Mouse (Mus musculus) brain, adult 2 months (tissue): ENCODE results near the gene Gm10382.
"Not testable (repeated sequence)": the region's sequence is repeated elsewhere in the genome, so short reads cannot be mapped to it uniquely, and the experiment has no call there.

ENCODE experiments used
- DNase-seq: peaks from one replicate; pipeline ENCODE4 v3.0.0; 2011; ENCODE audit warnings: low read depth, low spot score

Gene Gm10382

GRCm38 (mm10) chr5:125368568-125368967 lies 20.6 kb upstream of the Gm10382 start:
- DNase-seq, result peak; percentile 89

GRCm38 (mm10) chr5:125370950-125371693 lies 18.0 kb upstream of the Gm10382 start:
- no peak for DNase-seq

- DNase-seq, result no peak
These were observed 17.1 kb upstream of the Gm10382 start for GRCm38 (mm10) chr5:125372027-125372426.

- peak; percentile 70 for DNase-seq
These were observed 13.3 kb upstream of the Gm10382 start for GRCm38 (mm10) chr5:125375871-125376270.

GRCm38 (mm10) chr5:125377214-125377613 lies 11.9 kb upstream of the Gm10382 start:
- DNase-seq, result no peak

- no peak for DNase-seq
These were observed 10.2 kb upstream of the Gm10382 start for GRCm38 (mm10) chr5:125378919-125379318.

- no peak for DNase-seq
These were observed 7.0 kb upstream of the Gm10382 start for GRCm38 (mm10) chr5:125381954-125382672.

- DNase-seq, result peak; percentile 87
These were observed 6.2 kb upstream of the Gm10382 start for GRCm38 (mm10) chr5:125382673-125383558.

GRCm38 (mm10) chr5:125383637-125384420 lies 5.3 kb upstream of the Gm10382 start:
- no peak for DNase-seq

- DNase-seq, result no peak
These were observed 4.5 kb upstream of the Gm10382 start for GRCm38 (mm10) chr5:125384512-125385214.

GRCm38 (mm10) chr5:125385215-125385940 lies 3.7 kb upstream of the Gm10382 start:
- no peak for DNase-seq

- not testable (repeated sequence) for DNase-seq
These were observed 1.8 kb upstream of the Gm10382 start for GRCm38 (mm10) chr5:125387295-125387694.

GRCm38 (mm10) chr5:125388358-125389092 lies 597 bp upstream of the Gm10382 start:
- DNase-seq, result no peak

- peak; percentile 98 for DNase-seq
These were observed 688 bp downstream of the Gm10382 start, which contains the start of gene Ubc for GRCm38 (mm10) chr5:125389579-125390441. Gene Ubc (minus strand): TSS chr5:125390202.

GRCm38 (mm10) chr5:125390906-125391477 lies 1.9 kb downstream of the Gm10382 start:
- no peak for DNase-seq

- DNase-seq, result peak; percentile 97
These were observed 2.5 kb downstream of the Gm10382 start for GRCm38 (mm10) chr5:125391609-125392008.

GRCm38 (mm10) chr5:125392176-125392575 lies 3.1 kb downstream of the Gm10382 start:
- DNase-seq, result not testable (repeated sequence)

- no peak for DNase-seq
These were observed 3.5 kb downstream of the Gm10382 start for GRCm38 (mm10) chr5:125392618-125392976.
